Mouse (Mus musculus) MEL (cell line): ENCODE measurements around the gene Sarm1. TPM values are rescaled to one million over a fixed set of nuclear protein-coding genes. Genes with fewer than 3 reads are reported as not detected.
A peak's percentile ranks its signal among the peaks of the same experiment; 100 is the strongest.

Experiments used
- DNase-seq: peaks from one replicate; pipeline ENCODE4 v3.0.0; 2011; ENCODE audit warnings: low read depth, low spot score
- H3K27ac ChIP-seq: 2 replicates; pipeline ENCODE4 v1.5.1; 2012; ENCODE audit warnings: low read depth, mild to moderate bottlenecking, control low read depth, low read length, moderate library complexity; ENCODE audit not compliant: control insufficient read depth
- H3K27me3 ChIP-seq, 2 experiments: fragments of 150-350 bp in 1 of 2; sonication (generic) in 1 of 2; 2 replicates each; pipeline ENCODE4 v1.6.1; 2012; ENCODE audit warnings: low read length in 2 of 2, mild to moderate bottlenecking in 2 of 2, improper control_type of control experiment in 1 of 2, moderate library complexity in 1 of 2; ENCODE audit not compliant: insufficient read depth in 2 of 2, control insufficient read depth in 1 of 2
- H3K36me3 ChIP-seq, 2 experiments: 2 replicates each; pipeline ENCODE4 v1.6.1; 2012 to 2014; ENCODE audit warnings: low read length in 2 of 2, improper control_type of control experiment in 1 of 2, inconsistent platforms in 1 of 2, mild to moderate bottlenecking in 1 of 2; ENCODE audit not compliant: insufficient read depth in 2 of 2, control insufficient read depth in 1 of 2
- H3K4me1 ChIP-seq, 2 experiments: fragments of 150-350 bp in 1 of 2; sonication (generic) in 1 of 2; 2 replicates each; pipeline ENCODE4 v1.6.1; 2012; ENCODE audit warnings: low read length in 2 of 2, improper control_type of control experiment in 1 of 2, mild to moderate bottlenecking in 1 of 2; ENCODE audit not compliant: insufficient read depth in 2 of 2, control insufficient read depth in 1 of 2
- H3K4me3 ChIP-seq, 2 experiments: fragments of 150-350 bp in 1 of 2; sonication (generic) in 1 of 2; 2 replicates each; pipeline ENCODE4 v1.5.1; 2012; ENCODE audit warnings: low read depth in 2 of 2, low read length in 2 of 2, mild to moderate bottlenecking in 2 of 2, moderate library complexity in 2 of 2, control low read depth in 1 of 2, improper control_type of control experiment in 1 of 2; ENCODE audit not compliant: control insufficient read depth in 1 of 2, insufficient read depth in 1 of 2
- H3K79me2 ChIP-seq: 2 replicates; pipeline ENCODE4 v1.6.1; 2012; ENCODE audit warnings: mild to moderate bottlenecking, low read length, moderate library complexity; ENCODE audit not compliant: control insufficient read depth, poor library complexity, insufficient read depth
- H3K9ac ChIP-seq: 2 replicates; pipeline ENCODE4 v1.6.1; 2012; ENCODE audit warnings: low read depth, mild to moderate bottlenecking, control low read depth, low read length, moderate library complexity; ENCODE audit not compliant: control insufficient read depth, poor library complexity, severe bottlenecking
- H3K9me3 ChIP-seq: fragments of 150-350 bp; sonication (generic); replicated peaks from 2 replicates; pipeline ENCODE4 v1.6.1; 2012; ENCODE audit warnings: mild to moderate bottlenecking, low read length, improper control_type of control experiment, moderate library complexity; ENCODE audit not compliant: insufficient read depth
- CHD2 ChIP-seq: IDR thresholded peaks from 2 replicates; pipeline ENCODE4 v1.6.1; 2011; ENCODE audit warnings: low read length, improper control_type of control experiment
- CTCF ChIP-seq, 3 experiments: IDR thresholded peaks in 2 of 3; conservative IDR thresholded peaks in 1 of 3; 2 replicates each; pipeline ENCODE4 v1.5.1; 2011 to 2012; ENCODE audit warnings: low read length in 3 of 3, low read depth in 2 of 3, mild to moderate bottlenecking in 2 of 3, improper control_type of control experiment in 1 of 3, inconsistent platforms in 1 of 3, mixed read lengths in 1 of 3, moderate library complexity in 1 of 3; ENCODE audit not compliant: control insufficient read depth in 1 of 3, insufficient read depth in 1 of 3, poor library complexity in 1 of 3, severe bottlenecking in 1 of 3
- GABPA ChIP-seq: IDR thresholded peaks from 2 replicates; pipeline ENCODE4 v1.6.1; 2012; ENCODE audit warnings: low read depth, mild to moderate bottlenecking, inconsistent platforms, low read length, improper control_type of control experiment, moderate library complexity
- GATA1 ChIP-seq: IDR thresholded peaks from 2 replicates; pipeline ENCODE4 v1.6.1; 2011; ENCODE audit warnings: low read depth, low read length, improper control_type of control experiment
- HCFC1 ChIP-seq: IDR thresholded peaks from 2 replicates; pipeline ENCODE4 v1.6.1; 2012; ENCODE audit warnings: low read depth, mild to moderate bottlenecking, inconsistent platforms, low read length, improper control_type of control experiment, moderate library complexity
- MAFK ChIP-seq: IDR thresholded peaks from 2 replicates; pipeline ENCODE4 v1.6.1; 2011; ENCODE audit warnings: low read depth, mild to moderate bottlenecking, low read length, improper control_type of control experiment, borderline replicate concordance
- MAX ChIP-seq: IDR thresholded peaks from 2 replicates; pipeline ENCODE4 v1.6.1; 2011; ENCODE audit warnings: low read length, improper control_type of control experiment
- MXI1 ChIP-seq: IDR thresholded peaks from 2 replicates; pipeline ENCODE4 v1.6.1; 2011; ENCODE audit warnings: mild to moderate bottlenecking, low read depth, low read length, improper control_type of control experiment
- NELFE ChIP-seq: IDR thresholded peaks from 2 replicates; pipeline ENCODE4 v1.6.1; 2011; ENCODE audit warnings: low read depth, low read length, improper control_type of control experiment
- NRF1 ChIP-seq: IDR thresholded peaks from 2 replicates; pipeline ENCODE4 v1.6.1; 2014; ENCODE audit warnings: low read depth, mild to moderate bottlenecking, inconsistent platforms, low read length, improper control_type of control experiment, moderate library complexity; ENCODE audit not compliant: poor library complexity, insufficient read depth, severe bottlenecking
- POLR2A ChIP-seq, 2 experiments: IDR thresholded peaks; 2 replicates each; pipeline ENCODE4 v1.6.1; 2011 to 2012; ENCODE audit warnings: low read length in 2 of 2, mild to moderate bottlenecking in 2 of 2, control low read depth in 1 of 2, improper control_type of control experiment in 1 of 2, low read depth in 1 of 2, moderate library complexity in 1 of 2; ENCODE audit not compliant: control insufficient read depth in 1 of 2, insufficient read depth in 1 of 2, poor library complexity in 1 of 2
- POLR2AphosphoS2 ChIP-seq: IDR thresholded peaks from 2 replicates; pipeline ENCODE4 v1.6.1; 2011; ENCODE audit warnings: low read length, improper control_type of control experiment
- RAD21 ChIP-seq: IDR thresholded peaks from 2 replicates; pipeline ENCODE4 v1.6.1; 2011; ENCODE audit warnings: mild to moderate bottlenecking, low read depth, low read length, improper control_type of control experiment
- SIN3A ChIP-seq: IDR thresholded peaks from 2 replicates; pipeline ENCODE4 v1.6.1; 2012; ENCODE audit warnings: low read length, improper control_type of control experiment, inconsistent platforms
- SMC3 ChIP-seq: IDR thresholded peaks from 2 replicates; pipeline ENCODE4 v1.6.1; 2011; ENCODE audit warnings: low read depth, low read length, improper control_type of control experiment
- TAL1 ChIP-seq: IDR thresholded peaks from 2 replicates; pipeline ENCODE4 v1.6.1; 2012; ENCODE audit warnings: mild to moderate bottlenecking, inconsistent platforms, low read length, moderate library complexity, mixed read lengths
- TBP ChIP-seq: IDR thresholded peaks from 2 replicates; pipeline ENCODE4 v1.8.0; 2011; ENCODE audit warnings: low read depth, low read length, improper control_type of control experiment
- USF1 ChIP-seq: IDR thresholded peaks from 2 replicates; pipeline ENCODE4 v1.6.1; 2014; ENCODE audit warnings: low read depth, mild to moderate bottlenecking, inconsistent platforms, low read length, improper control_type of control experiment, moderate library complexity
- USF2 ChIP-seq, 2 experiments: IDR thresholded peaks; 2 replicates each; pipeline ENCODE4 v1.6.1; 2011 to 2012; ENCODE audit warnings: improper control_type of control experiment in 2 of 2, low read length in 2 of 2, borderline replicate concordance in 1 of 2, inconsistent platforms in 1 of 2, low read depth in 1 of 2, mild to moderate bottlenecking in 1 of 2; ENCODE audit not compliant: insufficient read depth in 1 of 2
- ZC3H11A ChIP-seq: IDR thresholded peaks from 2 replicates; pipeline ENCODE4 v1.6.1; 2012; ENCODE audit warnings: low read depth, mild to moderate bottlenecking, inconsistent platforms, low read length, improper control_type of control experiment
- ZMIZ1 ChIP-seq: IDR thresholded peaks from 2 replicates; pipeline ENCODE4 v1.6.1; 2012; ENCODE audit warnings: low read depth, mild to moderate bottlenecking, inconsistent platforms, low read length, improper control_type of control experiment, moderate library complexity
- polyA plus RNA-seq, 2 experiments: library from polyadenylated mRNA; stranded (reverse) in 1 of 2; unstranded in 1 of 2; fragments of >175 nt in 1 of 2; fragments of >200 nt in 1 of 2; gene quantifications; 2 replicates each; pipeline versions ENCODE4 v1.2.1 to v1.2.4; 2012; ENCODE audit warnings: low replicate concordance in 2 of 2, low read depth in 1 of 2; ENCODE audit not compliant: insufficient read length in 2 of 2, insufficient read depth in 1 of 2, missing spikeins in 1 of 2
- total RNA-seq: library from RNA; depleted of rRNA; stranded (reverse); fragments of 300-350 nt; gene quantifications from 2 replicates; pipeline ENCODE4 v1.2.3, GENCODE M21; 2012

The Sarm1 gene
- total and polyA plus RNA-seq, 3 experiments = 0.73 to 4.3 TPM; not detected in 1

DNA sequence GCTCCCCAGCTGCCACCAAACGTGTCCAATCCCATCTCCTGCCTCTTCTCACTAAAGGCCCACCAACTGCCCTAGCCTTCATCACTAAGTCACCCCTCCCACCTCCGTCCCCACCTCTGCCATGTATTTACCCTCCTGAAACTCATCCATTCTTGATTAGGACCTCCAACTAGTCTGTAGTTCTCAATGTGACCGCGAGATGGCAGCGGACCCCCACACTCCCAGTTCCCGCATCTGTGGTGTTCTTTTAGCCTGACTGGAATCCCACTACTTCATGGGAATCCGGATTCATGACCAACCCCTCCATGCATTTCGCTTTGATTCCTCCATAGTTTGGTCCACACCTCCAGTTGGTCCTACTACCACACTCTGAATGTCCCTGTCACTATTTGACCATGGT, 9.4 kb downstream of the Sarm1 start:
- DNase-seq = peak; percentile 78
- peaks cover 8 to 14% of the 10 kb centered on the region in 2 experiments for H3K27me3 ChIP-seq
- H3K9me3 ChIP-seq = no peaks in the 10 kb centered on the region

DNA sequence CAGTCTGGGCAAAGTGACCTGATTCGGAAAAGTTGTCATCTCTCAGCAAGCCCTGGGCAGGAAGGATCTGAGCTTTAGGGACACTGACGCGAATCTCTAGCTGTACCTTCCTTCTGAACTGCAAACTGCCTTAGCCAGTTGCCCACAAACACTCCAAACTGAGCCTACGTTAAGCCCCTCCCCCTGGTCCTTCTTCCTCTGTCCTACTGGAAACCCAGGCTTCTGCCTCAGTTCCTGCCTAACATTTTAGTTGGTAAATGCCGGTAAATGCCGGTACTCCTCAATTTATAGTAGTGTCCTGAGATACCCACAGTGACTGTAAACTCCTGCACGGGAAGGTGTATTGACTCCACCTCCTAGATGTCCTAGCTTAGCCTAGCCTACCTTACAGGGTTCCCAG, 13.9 kb downstream of the Sarm1 start:
- peak overlapping the region; percentile 13 to 59; a peak in 3 of 4 replicates for H3K4me3 ChIP-seq
- H3K36me3 ChIP-seq = no peaks in the 10 kb centered on the region
- H3K4me1 ChIP-seq = 0 out of 4 replicates have a peak, but pooled peaks cover 0 to 3% of the 10 kb centered on the region in 2 experiments
- peak overlapping the region; percentile 52 for H3K9ac ChIP-seq
- H3K79me2 ChIP-seq = no peaks in the 10 kb centered on the region
- H3K9me3 ChIP-seq = no peaks in the 10 kb centered on the region
- DNase-seq = peak; percentile 61
- TF ChIP-seq ZC3H11A (no peak), POLR2A (IDR thresholded peaks at IDR 0.05; ENCODE audit: control insufficient read depth in 1 of 2, insufficient read depth in 1 of 2, low read depth in 1 of 2, low read length in 2 of 2, poor library complexity in 1 of 2) (peak in 1 of 2 experiments; percentile 47; a peak in 1 of 4 replicates), TBP (peak; percentile 49; the same call in 1 of the 2 replicates), HCFC1 (peak; percentile 68), USF2 (IDR thresholded peaks at IDR 0.05; ENCODE audit: borderline replicate concordance in 1 of 2, insufficient read depth in 1 of 2, low read depth in 1 of 2, low read length in 2 of 2) (no peak)
- H3K27ac ChIP-seq = no peak overlapping the region
- H3K27me3 ChIP-seq = peaks cover 8 to 15% of the 10 kb centered on the region in 2 experiments

More for the DNA sequence above, 9.4 kb downstream of the Sarm1 start:
- TF ChIP-seq USF1 (no peak), CTCF (IDR thresholded peaks at IDR 0.05 in 2 of 3, conservative IDR thresholded peaks at IDR 0.05 in 1 of 3; ENCODE audit: control insufficient read depth in 1 of 3, insufficient read depth in 1 of 3, low read depth in 2 of 3, low read length in 3 of 3, poor library complexity in 1 of 3, severe bottlenecking in 1 of 3) (peak; percentile 88 to 98 (median 93)), SMC3 (peak; percentile 90), SIN3A (0 out of 2 replicates have a peak, but pooled peaks have one; percentile 28), GABPA (no peak), ZC3H11A (peak; percentile 74), RAD21 (peak; percentile 95)
- no peaks in the 10 kb centered on the region for H3K79me2 ChIP-seq
- H3K9ac ChIP-seq = no peak overlapping the region
- no peaks in the 10 kb centered on the region for H3K36me3 ChIP-seq
- H3K4me3 ChIP-seq = no peak overlapping the region
- H3K27ac ChIP-seq = no peak overlapping the region
- H3K4me1 ChIP-seq = 0 out of 4 replicates have a peak, but pooled peaks cover 0 to 3% of the 10 kb centered on the region in 2 experiments

DNA sequence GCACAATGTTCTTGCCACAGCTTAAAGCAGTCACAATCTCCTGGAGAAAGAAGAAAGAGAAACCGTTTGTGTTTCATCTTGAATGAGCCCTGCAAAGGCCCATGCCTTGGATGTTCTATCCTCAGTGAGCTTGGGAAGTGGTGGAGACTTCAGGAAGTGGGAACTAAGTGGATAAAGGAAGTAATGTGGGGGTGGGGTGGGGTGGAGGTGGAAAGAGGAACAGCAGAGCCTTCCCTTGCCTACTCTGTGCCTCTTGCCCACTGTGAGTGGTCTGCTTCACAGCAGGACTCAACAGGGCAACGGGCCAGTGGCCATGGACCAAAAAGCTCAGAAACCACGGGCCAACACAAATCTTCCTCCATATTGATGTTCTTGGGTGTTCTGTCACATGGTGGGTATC, 22.3 kb downstream of the Sarm1 start:
- no peak for TF ChIP-seq TAL1
- TF ChIP-seq MAFK = no peak
- no peak for TF ChIP-seq GATA1
- no peak for TF ChIP-seq POLR2A (IDR thresholded peaks at IDR 0.05; ENCODE audit: control insufficient read depth in 1 of 2, insufficient read depth in 1 of 2, low read depth in 1 of 2, low read length in 2 of 2, poor library complexity in 1 of 2)
- no peak for TF ChIP-seq SIN3A
- TF ChIP-seq CTCF (IDR thresholded peaks at IDR 0.05 in 2 of 3, conservative IDR thresholded peaks at IDR 0.05 in 1 of 3; ENCODE audit: control insufficient read depth in 1 of 3, insufficient read depth in 1 of 3, low read depth in 2 of 3, low read length in 3 of 3, poor library complexity in 1 of 3, severe bottlenecking in 1 of 3) = no peak
- no peak for TF ChIP-seq ZC3H11A
- TF ChIP-seq NELFE = no peak
- TF ChIP-seq NRF1 = no peak
- TF ChIP-seq POLR2AphosphoS2 = no peak
- TF ChIP-seq HCFC1 = no peak
- no peak for TF ChIP-seq MAX
- no peak for TF ChIP-seq GABPA
- TF ChIP-seq MXI1 = no peak
- no peak for TF ChIP-seq CHD2
- no peak for TF ChIP-seq ZMIZ1
- H3K9me3 ChIP-seq = no peaks in the 10 kb centered on the region
- H3K79me2 ChIP-seq = no peaks in the 10 kb centered on the region
- H3K27ac ChIP-seq = no peak overlapping the region
- 0 out of 4 replicates have a peak, but pooled peaks cover 0 to 3% of the 10 kb centered on the region in 2 experiments for H3K27me3 ChIP-seq
- peaks cover 0 to 6% of the 10 kb centered on the region in 2 experiments; a peak in 1 of 4 replicates for H3K4me1 ChIP-seq
- H3K9ac ChIP-seq = no peak overlapping the region
- no peak overlapping the region for H3K4me3 ChIP-seq
- DNase-seq = peak; percentile 44
- no peaks in the 10 kb centered on the region for H3K36me3 ChIP-seq
